Mouse (Mus musculus): Measurements from ENCODE around the gene Sh2d7. TPM values are rescaled to one million over a fixed set of nuclear protein-coding genes. Genes with fewer than 3 reads are reported as not detected.

Sh2d7 gene
- polyA plus RNA-seq, 1 experiment from 2014 or later: not detected

- Histone ChIP-seq H3K4me2 (no peak overlapping the region), H3K4me1 (no peaks in the 10 kb centered on the region), H3K27me3 (no peaks in the 10 kb centered on the region), H3K9ac (no peak overlapping the region), H3K36me3 (no peaks in the 10 kb centered on the region), H3K9me3 (no peaks in the 10 kb centered on the region), H3K27ac (no peak overlapping the region), H3K4me3 (no peak overlapping the region)
- WGBS: 68% methylated on average over 7 of the region's 7 CpGs
- no peak for ATAC-seq (ENCODE audit: insufficient number of reproducible peaks, low FRiP score, low TSS enrichment, low read depth)
Observed at GRCm38 (mm10) chr9:54527694-54528093, 11.1 kb upstream of the Sh2d7 start.

- no peaks in the 10 kb centered on the region for H3K9me3 ChIP-seq
- no peak overlapping the region for H3K9ac ChIP-seq
- no peak overlapping the region for H3K4me3 ChIP-seq
- H3K27me3 ChIP-seq: no peaks in the 10 kb centered on the region
- no peaks in the 10 kb centered on the region for H3K36me3 ChIP-seq
- 0 out of 2 replicates have a peak, but pooled peaks cover 6% of the 10 kb centered on the region for H3K4me1 ChIP-seq
- 70% methylated on average over 2 of the region's 2 CpGs for WGBS
- no peak overlapping the region for H3K4me2 ChIP-seq
- no peak for ATAC-seq (ENCODE audit: insufficient number of reproducible peaks, low FRiP score, low TSS enrichment, low read depth)
- H3K27ac ChIP-seq: no peak overlapping the region
Observed at GRCm38 (mm10) chr9:54529950-54530349, 8.8 kb upstream of the Sh2d7 start.

- Histone ChIP-seq H3K4me2 (no peak overlapping the region), H3K9me3 (no peaks in the 10 kb centered on the region), H3K27ac (no peak overlapping the region), H3K4me3 (no peak overlapping the region), H3K4me1 (0 out of 2 replicates have a peak, but pooled peaks cover 6% of the 10 kb centered on the region), H3K9ac (no peak overlapping the region), H3K27me3 (no peaks in the 10 kb centered on the region), H3K36me3 (no peaks in the 10 kb centered on the region)
- ATAC-seq (ENCODE audit: insufficient number of reproducible peaks, low FRiP score, low TSS enrichment, low read depth): no peak
- WGBS: 76% methylated on average over 6 of the region's 6 CpGs
Observed at GRCm38 (mm10) chr9:54530836-54531235, 7.9 kb upstream of the Sh2d7 start.

- Histone ChIP-seq H3K4me3 (no peak overlapping the region), H3K36me3 (no peaks in the 10 kb centered on the region), H3K27ac (no peak overlapping the region), H3K4me1 (0 out of 2 replicates have a peak, but pooled peaks cover 6% of the 10 kb centered on the region), H3K27me3 (no peaks in the 10 kb centered on the region), H3K9ac (no peak overlapping the region), H3K9me3 (no peaks in the 10 kb centered on the region), H3K4me2 (no peak overlapping the region)
- ATAC-seq (ENCODE audit: insufficient number of reproducible peaks, low FRiP score, low TSS enrichment, low read depth): no peak
Observed at GRCm38 (mm10) chr9:54531421-54531820, 7.4 kb upstream of the Sh2d7 start.

GRCm38 (mm10) chr9:54532926-54533325, 5.9 kb upstream of the Sh2d7 start:
- no peak overlapping the region for H3K4me3 ChIP-seq
- no peaks in the 10 kb centered on the region for H3K36me3 ChIP-seq
- no peaks in the 10 kb centered on the region for H3K9me3 ChIP-seq
- H3K27ac ChIP-seq: no peak overlapping the region
- no peak overlapping the region for H3K9ac ChIP-seq
- no peaks in the 10 kb centered on the region for H3K27me3 ChIP-seq
- 87% methylated on average over 2 of the region's 2 CpGs for WGBS
- no peak overlapping the region for H3K4me2 ChIP-seq
- no peak for ATAC-seq (ENCODE audit: insufficient number of reproducible peaks, low FRiP score, low TSS enrichment, low read depth)
- H3K4me1 ChIP-seq: 0 out of 2 replicates have a peak, but pooled peaks cover 6% of the 10 kb centered on the region

- WGBS: 57% methylated on average over 5 of the region's 5 CpGs
- Histone ChIP-seq H3K36me3 (no peaks in the 10 kb centered on the region), H3K4me1 (0 out of 2 replicates have a peak, but pooled peaks cover 6% of the 10 kb centered on the region), H3K27ac (no peak overlapping the region), H3K9me3 (no peaks in the 10 kb centered on the region), H3K4me2 (no peak overlapping the region), H3K4me3 (no peak overlapping the region), H3K27me3 (no peaks in the 10 kb centered on the region), H3K9ac (no peak overlapping the region)
- ATAC-seq (ENCODE audit: insufficient number of reproducible peaks, low FRiP score, low TSS enrichment, low read depth): no peak
Observed at GRCm38 (mm10) chr9:54533975-54534374, 4.8 kb upstream of the Sh2d7 start.

- H3K36me3 ChIP-seq: no peaks in the 10 kb centered on the region
- H3K4me1 ChIP-seq: 0 out of 2 replicates have a peak, but pooled peaks cover 6% of the 10 kb centered on the region
- no peaks in the 10 kb centered on the region for H3K27me3 ChIP-seq
- H3K9me3 ChIP-seq: no peaks in the 10 kb centered on the region
- WGBS: 76% methylated on average over 7 of the region's 7 CpGs
- H3K4me2 ChIP-seq: no peak overlapping the region
- H3K4me3 ChIP-seq: no peak overlapping the region
- no peak overlapping the region for H3K27ac ChIP-seq
- ATAC-seq (ENCODE audit: insufficient number of reproducible peaks, low FRiP score, low TSS enrichment, low read depth): no peak
- no peak overlapping the region for H3K9ac ChIP-seq
Observed at GRCm38 (mm10) chr9:54536236-54536635, 2.5 kb upstream of the Sh2d7 start.

GRCm38 (mm10) chr9:54537030-54537429, 1.8 kb upstream of the Sh2d7 start:
- no peaks in the 10 kb centered on the region for H3K27me3 ChIP-seq
- ATAC-seq (ENCODE audit: insufficient number of reproducible peaks, low FRiP score, low TSS enrichment, low read depth): no peak
- no peak overlapping the region for H3K9ac ChIP-seq
- no peak overlapping the region for H3K4me3 ChIP-seq
- H3K4me1 ChIP-seq: 0 out of 2 replicates have a peak, but pooled peaks cover 6% of the 10 kb centered on the region
- no peaks in the 10 kb centered on the region for H3K9me3 ChIP-seq
- 49% methylated on average over 4 of the region's 4 CpGs for WGBS
- H3K27ac ChIP-seq: no peak overlapping the region
- no peak overlapping the region for H3K4me2 ChIP-seq
- no peaks in the 10 kb centered on the region for H3K36me3 ChIP-seq

- H3K9me3 ChIP-seq: no peaks in the 10 kb centered on the region
- H3K27me3 ChIP-seq: no peaks in the 10 kb centered on the region
- no peak overlapping the region for H3K9ac ChIP-seq
- ATAC-seq (ENCODE audit: insufficient number of reproducible peaks, low FRiP score, low TSS enrichment, low read depth): no peak
- no peak overlapping the region for H3K4me3 ChIP-seq
- H3K27ac ChIP-seq: no peak overlapping the region
- no peaks in the 10 kb centered on the region for H3K36me3 ChIP-seq
- H3K4me2 ChIP-seq: no peak overlapping the region
- H3K4me1 ChIP-seq: 0 out of 2 replicates have a peak, but pooled peaks cover 6% of the 10 kb centered on the region
- WGBS: 78% methylated on average over 3 of the region's 3 CpGs
Observed at GRCm38 (mm10) chr9:54537480-54537879, 1.3 kb upstream of the Sh2d7 start.

- Histone ChIP-seq H3K9ac (no peak overlapping the region), H3K9me3 (no peaks in the 10 kb centered on the region), H3K27ac (no peak overlapping the region), H3K4me1 (0 out of 2 replicates have a peak, but pooled peaks cover 6% of the 10 kb centered on the region), H3K36me3 (no peaks in the 10 kb centered on the region), H3K4me2 (no peak overlapping the region), H3K27me3 (no peaks in the 10 kb centered on the region), H3K4me3 (no peak overlapping the region)
- WGBS: 92% methylated on average over 3 of the region's 3 CpGs
- no peak for ATAC-seq (ENCODE audit: insufficient number of reproducible peaks, low FRiP score, low TSS enrichment, low read depth)
Observed at GRCm38 (mm10) chr9:54538244-54538643, 540 bp upstream of the Sh2d7 start.

- H3K9ac ChIP-seq: no peak overlapping the region
- WGBS: 68% methylated on average over 5 of the region's 5 CpGs
Observed at GRCm38 (mm10) chr9:54540801-54541200, 2.0 kb downstream of the Sh2d7 start.

GRCm38 (mm10) chr9:54544212-54544953, 5.6 kb downstream of the Sh2d7 start:
- WGBS: 80% methylated on average over 9 of the region's 9 CpGs

More at GRCm38 (mm10) chr9:54540801-54541200, 2.0 kb downstream of the Sh2d7 start:
- Histone ChIP-seq H3K4me1 (no peaks in the 10 kb centered on the region), H3K4me2 (no peak overlapping the region), H3K27me3 (no peaks in the 10 kb centered on the region), H3K27ac (no peak overlapping the region), H3K36me3 (no peaks in the 10 kb centered on the region), H3K4me3 (no peak overlapping the region), H3K9me3 (no peaks in the 10 kb centered on the region)
- ATAC-seq (ENCODE audit: insufficient number of reproducible peaks, low FRiP score, low TSS enrichment, low read depth): no peak

More at GRCm38 (mm10) chr9:54544212-54544953, 5.6 kb downstream of the Sh2d7 start:
- Histone ChIP-seq H3K9ac (no peak overlapping the region), H3K27me3 (no peaks in the 10 kb centered on the region), H3K4me2 (no peak overlapping the region), H3K4me3 (no peak overlapping the region), H3K9me3 (no peaks in the 10 kb centered on the region), H3K36me3 (no peaks in the 10 kb centered on the region; the same call in 1 of the 2 replicates), H3K27ac (no peak overlapping the region), H3K4me1 (no peaks in the 10 kb centered on the region)
- no peak for ATAC-seq (ENCODE audit: insufficient number of reproducible peaks, low FRiP score, low TSS enrichment, low read depth)
